Mouse (Mus musculus): ENCODE results near the gene Myog. TPM values are rescaled to one million over a fixed set of nuclear protein-coding genes. Genes with fewer than 3 reads are reported as not detected.

Gene Myog
- 0.07 and 0.19 TPM in 2 replicates for polyA plus RNA-seq (2015; fragmentation: Nextera tagmentation; extraction: Ambion mirVana)

GRCm38 (mm10) chr1:134289598-134290099, at the start of gene Myog:
Myog (plus strand) TSS chr1:134289989.

GRCm38 (mm10) chr1:134332770-134333271, 43.0 kb downstream of the Myog start, which contains the start of gene Ppfia4:
Ppfia4 (minus strand) TSS chr1:134332928.

Other genes starting within 250 kb of the Myog start
- 102 and 120 TPM in 2 replicates for gene Btg2, start 210.9 kb upstream of the Myog start, polyA plus RNA-seq (2015; fragmentation: Nextera tagmentation; extraction: Ambion mirVana)
- 0.25 and 0.38 TPM in 2 replicates for gene Chit1, start 178.7 kb upstream of the Myog start, polyA plus RNA-seq (2015; fragmentation: Nextera tagmentation; extraction: Ambion mirVana)
- gene Chil1, start 107.8 kb upstream of the Myog start, polyA plus RNA-seq (2015; fragmentation: Nextera tagmentation; extraction: Ambion mirVana), result 39.8 and 60.1 TPM in 2 replicates
- 0.06 TPM in 1 of 2 replicates, not detected in the other for gene Mybph, start 96.5 kb upstream of the Myog start, polyA plus RNA-seq (2015; fragmentation: Nextera tagmentation; extraction: Ambion mirVana)
- 0.13 and 0.16 TPM in 2 replicates for gene Adora1, start 54.6 kb upstream of the Myog start, polyA plus RNA-seq (2015; fragmentation: Nextera tagmentation; extraction: Ambion mirVana)
- gene Ppfia4, start 42.9 kb downstream of the Myog start, polyA plus RNA-seq (2015; fragmentation: Nextera tagmentation; extraction: Ambion mirVana), result 2.3 and 2.7 TPM in 2 replicates
- 40.6 and 41.8 TPM in 2 replicates for gene Tmem183a, start 72.0 kb downstream of the Myog start, polyA plus RNA-seq (2015; fragmentation: Nextera tagmentation; extraction: Ambion mirVana)
- gene 4933406M09Rik, start 96.0 kb downstream of the Myog start, polyA plus RNA-seq (2015; fragmentation: Nextera tagmentation; extraction: Ambion mirVana), result 0.08 and 0.13 TPM in 2 replicates
- gene Cyb5r1, start 115.6 kb downstream of the Myog start, polyA plus RNA-seq (2015; fragmentation: Nextera tagmentation; extraction: Ambion mirVana), result 21.5 and 24.5 TPM in 2 replicates
- 144 and 159 TPM in 2 replicates for gene Adipor1, start 125.4 kb downstream of the Myog start, polyA plus RNA-seq (2015; fragmentation: Nextera tagmentation; extraction: Ambion mirVana)
- gene Klhl12, start 165.5 kb downstream of the Myog start, polyA plus RNA-seq (2015; fragmentation: Nextera tagmentation; extraction: Ambion mirVana), result 34.9 and 36.9 TPM in 2 replicates
- 21.6 and 21.8 TPM in 2 replicates for gene Rabif, start 204.7 kb downstream of the Myog start, polyA plus RNA-seq (2015; fragmentation: Nextera tagmentation; extraction: Ambion mirVana)